Comparison of ENCODE assay signal across 8 mouse cellular contexts in genomic region chr11:97403614-97404183, GRCm38 (mm10). TPM values are rescaled to one million over a fixed set of nuclear protein-coding genes. Genes with fewer than 3 reads are reported as not detected.
DNase-seq lines count a peak whose midpoint lies in the region; ATAC-seq lines count a peak whose summit lies in the region.

No protein-coding gene starts in this region.

- H3K9me3 ChIP-seq in heart, embryonic 10.5 days: no peaks in the 10 kb centered on the region
- no peaks in the 10 kb centered on the region for H3K9me3 ChIP-seq in hindbrain, embryonic 15.5 days
- no peaks in the 10 kb centered on the region for H3K9me3 ChIP-seq in midbrain, embryonic 12.5 days

- peaks cover 71% of the 10 kb centered on the region for H3K4me1 ChIP-seq in heart, embryonic 10.5 days
- H3K4me1 ChIP-seq in brown adipose tissue, adult 24 weeks (ENCODE audit: control insufficient read depth, insufficient read depth, insufficient read length, low read length): peaks cover 11% of the 10 kb centered on the region
- peaks cover 55% of the 10 kb centered on the region for H3K4me1 ChIP-seq in hindbrain, embryonic 15.5 days (replicated peaks)
- peaks cover 48% of the 10 kb centered on the region for H3K4me1 ChIP-seq in midbrain, embryonic 12.5 days

- H3K4me2 ChIP-seq in hindbrain, embryonic 15.5 days: peak overlapping the region; percentile 93
- H3K4me2 ChIP-seq in midbrain, embryonic 12.5 days (replicated peaks): peak overlapping the region; percentile 98

- intact Hi-C loops in heart, postnatal 25 days (cut with DNase I): no loop called here

- peak overlapping the region; percentile 76 for H3K4me3 ChIP-seq in heart, embryonic 10.5 days
- 0 out of 2 replicates have a peak overlapping the region, but pooled peaks have one; percentile 61 for H3K4me3 ChIP-seq in brown adipose tissue, adult 24 weeks (ENCODE audit: insufficient read depth, low read depth, low read length)
- peak overlapping the region; percentile 61 for H3K4me3 ChIP-seq in hindbrain, embryonic 15.5 days
- H3K4me3 ChIP-seq in midbrain, embryonic 12.5 days: peak overlapping the region; percentile 65

- peak overlapping the region; percentile 84; the same call in 1 of the 2 replicates for H3K27ac ChIP-seq in heart, embryonic 10.5 days
- no peak overlapping the region for H3K27ac ChIP-seq in brown adipose tissue, adult 24 weeks (replicated peaks; ENCODE audit: low read depth, low read length)
- peak overlapping the region; percentile 76 for H3K27ac ChIP-seq in hindbrain, embryonic 15.5 days (replicated peaks)
- H3K27ac ChIP-seq in midbrain, embryonic 12.5 days (replicated peaks): peak overlapping the region; percentile 35; the same call in 1 of the 2 replicates

- no peak overlapping the region for H3K9ac ChIP-seq in hindbrain, embryonic 15.5 days
- H3K9ac ChIP-seq in midbrain, embryonic 12.5 days (replicated peaks): peak overlapping the region; percentile 68; the same call in 1 of the 2 replicates

- H3K27me3 ChIP-seq in heart, embryonic 10.5 days (ENCODE audit: insufficient read depth, poor library complexity, severe bottlenecking): peaks cover 47% of the 10 kb centered on the region
- no peaks in the 10 kb centered on the region for H3K27me3 ChIP-seq in hindbrain, embryonic 15.5 days
- peaks cover 61% of the 10 kb centered on the region for H3K27me3 ChIP-seq in midbrain, embryonic 12.5 days

- H3K36me3 ChIP-seq in heart, embryonic 10.5 days: peaks cover 3% of the 10 kb centered on the region; the same call in 1 of the 2 replicates
- no peaks in the 10 kb centered on the region for H3K36me3 ChIP-seq in hindbrain, embryonic 15.5 days
- H3K36me3 ChIP-seq in midbrain, embryonic 12.5 days: no peaks in the 10 kb centered on the region

- no peak for ATAC-seq in hindbrain, embryonic 15.5 days (ENCODE audit: low FRiP score, low read depth)
- no peak for ATAC-seq in midbrain, embryonic 12.5 days (ENCODE audit: low FRiP score, low read depth)

- 48% methylated on average over 8 of the region's 8 CpGs for WGBS in heart, embryonic 10.5 days
- 29% methylated on average over 8 of the region's 8 CpGs for WGBS in hindbrain, embryonic 15.5 days
- 46% methylated on average over 8 of the region's 8 CpGs for WGBS in midbrain, embryonic 12.5 days

- DNase-seq in heart, embryonic 10.5 days (ENCODE audit: low spot score): no peak
- no peak for DNase-seq in heart, postnatal 25 days (ENCODE audit: low spot score)
- no peak for DNase-seq in adipocyte (ENCODE audit: low spot score)
- DNase-seq in layer of hippocampus, adult 9-10 months (ENCODE audit: low spot score): no peak
- no peak for DNase-seq in Muller cell, postnatal 12 days (ENCODE audit: inconsistent ontology term)

RNA-seq across cellular contexts. Expression of gene Arhgap23, which starts 11.6 kb away (rescaled TPM):
- 6.8 and 7.8 TPM in 2 replicates for polyA plus RNA-seq in heart, embryonic 10.5 days (2016; fragmentation: Nextera tagmentation; extraction: Ambion mirVana)
- total RNA-seq in heart, postnatal 25 days (2021): 10 to 100 TPM; 14.8 to 19.4 TPM
- 5.5 and 6.7 TPM in 2 replicates for polyA plus RNA-seq in brown adipose tissue, adult 24 weeks (2012; ENCODE audit: insufficient read depth, insufficient read length, missing spikeins)
- polyA plus RNA-seq in hindbrain, embryonic 15.5 days (2015; fragmentation: Nextera tagmentation; extraction: Ambion mirVana): 9.9 and 10.1 TPM in 2 replicates
- polyA plus RNA-seq in midbrain, embryonic 12.5 days (2016; fragmentation: Nextera tagmentation; extraction: Ambion mirVana): 6.3 and 7.9 TPM in 2 replicates

RNA-seq across cellular contexts. Expression of gene Socs7, which starts 41.3 kb away (rescaled TPM):
- polyA plus RNA-seq in heart, embryonic 10.5 days (2016; fragmentation: Nextera tagmentation; extraction: Ambion mirVana): 3.2 and 3.4 TPM in 2 replicates
- 10 to 100 TPM; 17.9 to 19.9 TPM for total RNA-seq in heart, postnatal 25 days (2021)
- 5.7 and 6.3 TPM in 2 replicates for polyA plus RNA-seq in brown adipose tissue, adult 24 weeks (2012; ENCODE audit: insufficient read depth, insufficient read length, missing spikeins)
- polyA plus RNA-seq in hindbrain, embryonic 15.5 days (2015; fragmentation: Nextera tagmentation; extraction: Ambion mirVana): 9.0 and 9.5 TPM in 2 replicates
- 9.3 and 9.4 TPM in 2 replicates for polyA plus RNA-seq in midbrain, embryonic 12.5 days (2016; fragmentation: Nextera tagmentation; extraction: Ambion mirVana)

RNA-seq across cellular contexts. Expression of gene Gpr179, which starts 51.8 kb away (rescaled TPM):
- 0.04 and 0.12 TPM in 2 replicates for polyA plus RNA-seq in heart, embryonic 10.5 days (2016; fragmentation: Nextera tagmentation; extraction: Ambion mirVana)
- total RNA-seq in heart, postnatal 25 days (2021): under 1 TPM; 0.05 to 0.06 TPM
- not detected in 2 replicates for polyA plus RNA-seq in brown adipose tissue, adult 24 weeks (2012; ENCODE audit: insufficient read depth, insufficient read length, missing spikeins)
- polyA plus RNA-seq in hindbrain, embryonic 15.5 days (2015; fragmentation: Nextera tagmentation; extraction: Ambion mirVana): 0.12 and 0.30 TPM in 2 replicates
- 0.13 and 0.18 TPM in 2 replicates for polyA plus RNA-seq in midbrain, embryonic 12.5 days (2016; fragmentation: Nextera tagmentation; extraction: Ambion mirVana)
